ENCODE assay signal across 24 mouse cellular contexts in genomic region chr4:102513514-102513913, GRCm38 (mm10).
DNase-seq lines count a peak whose midpoint lies in the region; TF ChIP-seq lines count a peak whose summit lies in the region.
"Had no signal": no experiment of that assay in that cellular context is flagged by ENCODE, and none has a peak within 500 bp of the region (broad histone marks: within the 10 kb centered on the region; RNA-seq: fewer than 3 reads in every experiment).

No protein-coding gene starts in this region.

- no peaks in the 10 kb centered on the region for H3K27me3 ChIP-seq in liver, adult 2 months (ENCODE audit: control insufficient read depth, insufficient read depth, low read length)
- H3K27me3 ChIP-seq: embryonic facial prominence, embryonic 13.5 days; hindbrain, embryonic 12.5 days; hindbrain, embryonic 15.5 days had no signal

- no peak overlapping the region for H3K4me3 ChIP-seq in liver, adult 2 months (ENCODE audit: insufficient read depth, low read depth, low read length)
- no peak overlapping the region for H3K4me3 ChIP-seq in embryonic fibroblast, embryonic 13.5 days (ENCODE audit: insufficient read depth, low read length)
- H3K4me3 ChIP-seq: embryonic facial prominence, embryonic 10.5 days; embryonic facial prominence, embryonic 13.5 days; gastrocnemius, adult 2 months; heart, adult 2 months; heart, embryonic 10.5 days; hindbrain, embryonic 12.5 days; hindbrain, embryonic 15.5 days had no signal

- H3K36me3 ChIP-seq in liver, adult 2 months (ENCODE audit: control insufficient read depth, insufficient read depth, low read length), result no peaks in the 10 kb centered on the region
- H3K36me3 ChIP-seq: embryonic facial prominence, embryonic 10.5 days; embryonic facial prominence, embryonic 13.5 days; heart, embryonic 10.5 days; hindbrain, embryonic 12.5 days; hindbrain, embryonic 15.5 days had no signal

- no peak for TF ChIP-seq POLR2A in liver, adult 2 months (IDR thresholded peaks at IDR 0.05; ENCODE audit: extremely low read depth, insufficient read depth, low read length)
- TF ChIP-seq POLR2A in embryonic fibroblast, embryonic 13.5 days (IDR thresholded peaks at IDR 0.05; ENCODE audit: low read depth, low read length), result no peak

- peak; percentile 69 for DNase-seq in liver, adult 2 months (ENCODE audit: extremely low read depth, low read depth, low spot score)
- no peak for DNase-seq in liver
- DNase-seq in retina, postnatal 1 day, result peak; percentile 75
- no peak for DNase-seq in retina, embryonic 14.5 days (ENCODE audit: low spot score)
- DNase-seq in left cerebral cortex, adult 18-20 months (ENCODE audit: low spot score in 2 of 2), result no peak
- no peak for DNase-seq in embryo, embryonic 10.5 days (ENCODE audit: low spot score)
- DNase-seq: adrenal gland, adult 2 months; adrenal gland, postnatal 14 days; B cell, adult 2 months; cerebellum, adult 11 months; cerebellum, adult 2 months; cerebellum, adult 9-11 months; cerebellum, postnatal 25 days; embryo, embryonic 11 days; forebrain, postnatal 0 days; gastrocnemius, adult 2 months; gastrocnemius, postnatal 14 days; heart, adult 2 months had no signal

- no peak overlapping the region for H3K9ac ChIP-seq in liver, adult 2 months (ENCODE audit: low read depth, low read length)
- H3K9ac ChIP-seq: embryonic facial prominence, embryonic 13.5 days; forebrain, postnatal 0 days; hindbrain, embryonic 12.5 days; hindbrain, embryonic 15.5 days had no signal

- H3K4me1 ChIP-seq in liver, adult 2 months (ENCODE audit: control insufficient read depth, insufficient read depth, low read length), result peaks cover 26% of the 10 kb centered on the region
- H3K4me1 ChIP-seq in embryonic fibroblast, embryonic 13.5 days (ENCODE audit: control insufficient read depth, insufficient read depth, low read length), result peaks cover 11% of the 10 kb centered on the region; the same call in 1 of the 2 replicates

- H3K79me2 ChIP-seq in liver, adult 2 months (ENCODE audit: control insufficient read depth, insufficient read depth, low read length), result no peaks in the 10 kb centered on the region

- no peak overlapping the region for H3K27ac ChIP-seq in liver, adult 2 months (replicated peaks; ENCODE audit: insufficient read depth, low read depth, low read length)
- 0 out of 2 replicates have a peak overlapping the region, but pooled peaks have one; percentile 24 for H3K27ac ChIP-seq in embryonic fibroblast, embryonic 13.5 days (ENCODE audit: insufficient read depth, low read length)
- H3K27ac ChIP-seq: embryonic facial prominence, embryonic 10.5 days; embryonic facial prominence, embryonic 13.5 days; heart, adult 2 months; heart, embryonic 10.5 days; hindbrain, embryonic 12.5 days; hindbrain, embryonic 15.5 days had no signal

- WGBS in liver, adult 2 months, result 70% methylated on average over 5 of the region's 5 CpGs

- no peak for TF ChIP-seq CTCF in liver, adult 2 months (IDR thresholded peaks at IDR 0.05; ENCODE audit: low read depth, low read length)
- TF ChIP-seq CTCF in embryonic fibroblast, embryonic 13.5 days (IDR thresholded peaks at IDR 0.05; ENCODE audit: borderline replicate concordance, insufficient read depth, low read length), result no peak

Comparison
In these comparisons a context has a peak if more than half of its experiments do, and no peak if none do; other contexts are left out.
1. DNase-seq: peak in liver, adult 2 months (single experiment) and retina, postnatal 1 day (single experiment); none in liver (single experiment), retina, embryonic 14.5 days (single experiment), left cerebral cortex, adult 18-20 months (0 of 2) and embryo, embryonic 10.5 days (single experiment).